Mouse (Mus musculus): ENCODE data around the gene A930017K11Rik. TPM values are rescaled to one million over a fixed set of nuclear protein-coding genes. Genes with fewer than 3 reads are reported as not detected.

The A930017K11Rik gene
- total RNA-seq, 2 experiments from 2014 or later = not detected

DNA sequence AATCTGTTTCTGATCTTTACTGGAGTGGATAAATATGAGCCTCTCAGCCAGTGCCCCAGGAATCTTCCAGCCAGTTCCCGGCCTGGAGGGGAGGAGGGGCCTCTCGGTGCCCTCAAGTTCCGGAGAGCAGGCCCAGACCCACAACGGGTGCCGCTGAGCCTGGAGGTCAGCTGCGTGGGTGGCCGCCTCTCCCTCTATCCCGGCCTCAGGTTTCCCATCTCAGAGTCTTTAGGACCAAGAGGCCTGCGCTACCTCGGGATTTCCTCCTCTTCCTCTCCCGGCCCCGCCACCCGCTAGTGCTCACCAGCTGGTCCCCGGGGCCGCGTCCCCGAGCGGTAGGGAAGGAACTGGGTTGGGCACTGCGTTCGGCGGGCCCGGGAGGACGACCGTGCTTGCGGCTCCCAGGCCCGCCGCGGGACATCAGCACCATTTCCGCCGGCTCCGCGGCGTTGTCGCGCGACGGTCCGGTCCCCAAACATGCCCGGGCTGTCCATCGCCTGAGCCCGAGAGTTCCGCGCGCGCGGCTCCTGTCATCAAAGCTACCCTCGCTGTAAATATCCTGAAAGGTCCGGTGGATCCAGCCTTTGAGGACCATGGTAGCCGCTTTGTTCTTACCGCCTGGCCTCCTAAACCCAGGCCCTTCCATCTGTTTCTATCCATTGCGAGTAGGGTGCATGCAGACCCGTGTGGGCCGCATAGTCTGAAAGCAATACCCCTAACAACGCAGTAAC, 10.7 kb downstream of the A930017K11Rik start:
- peak; percentile 82 for ATAC-seq (ENCODE audit: poor library complexity, severe bottlenecking)

DNA sequence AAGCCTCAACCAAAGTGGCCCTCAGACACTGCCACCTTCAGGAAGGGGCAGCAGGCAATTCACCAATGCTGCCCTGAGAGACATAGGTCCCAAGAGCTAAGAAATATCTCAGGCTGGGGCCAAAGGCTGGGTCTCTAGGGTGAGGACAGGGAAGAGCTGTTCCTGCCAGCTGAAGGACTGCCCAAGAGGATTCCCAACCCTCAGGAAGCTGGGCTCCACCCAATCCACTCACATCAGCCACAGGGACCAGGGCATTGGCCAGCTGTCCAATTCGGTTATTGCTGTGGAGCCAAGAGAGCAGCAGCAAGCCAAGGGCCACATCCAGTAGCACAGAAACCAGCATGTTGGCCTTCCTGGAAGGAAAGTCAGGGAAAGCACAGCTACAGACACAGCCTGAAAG, 17.8 kb downstream of the A930017K11Rik start:
- no peak for ATAC-seq (ENCODE audit: poor library complexity, severe bottlenecking)

DNA sequence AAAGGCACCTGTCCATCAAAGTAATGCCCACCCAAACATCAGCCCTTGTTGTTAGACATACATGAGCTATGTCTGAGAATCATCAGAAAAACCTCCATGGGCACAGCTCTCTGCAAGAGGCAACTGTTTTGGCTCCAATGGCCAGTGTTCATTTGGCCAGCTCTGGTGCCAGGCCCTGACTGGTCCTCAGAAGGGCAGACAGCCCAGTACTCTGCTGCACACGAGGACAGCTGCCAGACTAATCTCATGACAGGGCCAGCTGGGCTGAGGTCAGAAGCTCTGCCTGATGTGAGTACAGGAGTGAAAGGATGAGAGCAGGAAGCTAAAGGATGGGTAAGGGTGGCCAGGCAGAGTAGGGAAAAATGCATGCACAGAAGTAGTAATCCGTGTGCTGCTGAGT, 27.0 kb downstream of the A930017K11Rik start:
- no peak for ATAC-seq (ENCODE audit: poor library complexity, severe bottlenecking)

DNA sequence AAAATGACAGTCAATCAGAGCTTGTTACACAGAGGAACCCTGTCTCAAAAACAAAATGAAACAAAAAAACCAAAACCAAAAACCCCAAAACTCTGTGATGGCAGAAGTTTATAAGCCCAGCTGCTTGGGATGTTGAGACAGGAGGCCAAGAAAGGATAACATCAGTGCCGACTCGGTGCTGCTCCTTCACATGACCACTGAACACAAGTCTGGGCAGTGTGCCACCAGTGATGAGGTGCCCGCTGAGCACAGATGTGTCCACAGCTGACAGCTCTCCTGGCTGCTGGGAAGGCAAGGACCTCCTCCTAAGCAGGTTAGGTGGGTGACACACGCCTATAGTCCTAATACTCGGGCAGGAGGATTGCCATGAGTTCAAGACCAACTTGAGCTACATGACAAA, 30.2 kb downstream of the A930017K11Rik start:
- no peak for ATAC-seq (ENCODE audit: poor library complexity, severe bottlenecking)

DNA sequence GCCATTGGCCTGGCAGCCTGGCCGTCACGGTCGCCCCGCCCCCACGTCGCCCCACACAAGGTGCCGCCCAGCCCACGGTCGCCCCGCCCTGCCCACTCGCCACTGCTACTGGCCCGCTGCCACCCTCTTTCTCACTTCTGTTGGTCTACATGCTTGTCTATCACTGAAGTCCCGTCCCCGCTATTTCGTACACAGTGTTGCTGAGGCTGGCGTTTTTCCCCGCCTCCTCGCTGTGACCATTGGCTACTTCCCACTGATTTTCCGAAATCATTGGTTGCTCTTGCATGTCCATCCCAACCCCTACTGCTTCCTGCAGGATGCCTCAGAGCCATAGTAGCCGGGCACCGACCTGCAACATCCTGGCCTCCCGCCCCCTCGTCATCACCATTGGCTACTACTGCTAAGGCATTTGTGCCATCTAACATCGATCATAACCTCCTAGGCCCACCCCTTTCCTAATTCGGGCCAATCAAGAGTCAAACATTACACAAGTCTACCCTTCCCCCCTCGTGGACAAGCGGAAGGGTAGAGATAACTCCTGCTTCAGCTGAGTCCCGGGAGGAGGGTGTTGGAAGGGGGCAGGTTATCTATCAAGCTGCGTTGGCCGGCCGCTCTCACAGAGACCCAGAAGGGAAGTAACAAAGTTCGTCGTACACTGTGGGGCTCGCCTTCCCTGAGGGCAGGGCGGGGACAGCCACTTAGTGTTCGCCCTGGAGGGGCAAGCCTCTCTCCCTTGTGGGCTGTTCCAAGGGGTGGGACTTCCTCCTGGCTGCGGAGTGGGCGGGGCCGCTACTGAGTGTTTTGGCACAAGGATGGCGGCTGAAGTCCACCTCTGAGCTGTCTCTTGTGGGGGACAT, 32.4 kb downstream of the A930017K11Rik start:
- ATAC-seq (ENCODE audit: poor library complexity, severe bottlenecking) = peak; percentile 89

DNA sequence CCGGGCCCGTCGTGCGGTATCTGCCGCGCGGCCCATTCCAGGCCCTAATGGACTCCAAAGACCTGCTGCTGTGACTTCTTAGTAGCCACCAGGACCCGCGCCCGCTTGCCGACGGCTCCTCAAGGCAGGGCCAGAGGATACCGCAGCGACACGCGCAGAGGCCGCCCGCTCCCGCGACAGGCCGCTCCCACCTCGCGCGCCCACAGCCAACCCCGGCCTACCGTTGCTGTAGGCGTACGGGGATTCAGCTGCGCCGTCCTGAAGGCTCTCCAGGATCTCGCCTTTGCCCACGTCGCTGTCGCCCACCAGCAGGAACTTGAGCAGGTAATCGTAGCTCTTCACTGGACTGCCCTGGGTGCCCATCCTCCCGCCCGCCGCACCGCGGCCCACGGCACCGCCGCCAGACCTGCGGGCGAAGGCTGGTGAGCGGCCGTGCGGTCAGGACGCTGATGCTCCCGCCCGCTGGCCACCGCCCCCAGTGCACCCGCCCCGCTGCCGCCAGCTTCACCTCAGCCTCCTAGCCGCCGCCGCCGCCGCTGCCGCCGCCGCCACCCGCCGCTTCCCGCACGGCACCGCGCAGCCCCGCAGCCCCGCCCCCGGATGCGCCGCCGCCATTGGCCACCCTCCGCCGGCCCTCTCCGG, 33.1 kb downstream of the A930017K11Rik start, which contains the start of gene Rab40c:
Gene Rab40c, minus strand, starts transcription at position 584 of the 642 bp plus-strand sequence.
- ATAC-seq (ENCODE audit: poor library complexity, severe bottlenecking) = no peak

DNA sequence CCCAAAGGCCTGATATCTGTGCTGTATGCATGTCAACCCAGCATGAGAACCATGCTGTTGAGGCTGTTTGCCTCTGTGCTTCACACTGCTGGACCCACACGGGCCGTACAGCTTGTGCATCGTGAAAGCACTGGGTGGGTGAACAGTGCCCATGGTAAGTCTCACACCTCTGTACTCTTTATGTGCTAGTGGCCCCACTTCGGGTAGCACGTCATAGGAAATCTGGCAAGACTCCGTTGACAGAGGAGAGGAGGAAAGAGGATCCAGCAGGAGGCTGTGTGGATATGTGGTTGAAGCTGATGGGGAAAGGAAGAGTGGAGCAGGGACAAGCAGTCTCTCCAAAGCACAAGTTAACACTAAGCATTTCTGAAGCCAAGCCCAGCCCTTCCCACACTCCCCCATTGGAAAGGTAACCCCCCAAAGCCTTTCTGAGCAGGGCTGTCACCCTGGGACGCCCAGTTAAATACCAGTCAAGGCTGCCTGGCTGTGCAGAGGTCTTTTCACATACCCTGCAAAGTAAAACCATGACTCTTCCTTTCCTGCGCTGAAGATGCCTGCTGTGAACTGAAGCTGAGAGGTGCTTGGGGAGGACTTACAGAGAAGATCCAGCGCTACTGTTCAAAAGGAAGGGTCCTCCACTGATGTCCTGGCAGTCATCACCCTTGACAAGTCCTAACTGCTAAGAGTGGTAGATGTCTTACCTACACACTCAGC, 34.2 kb downstream of the A930017K11Rik start:
- ATAC-seq (ENCODE audit: poor library complexity, severe bottlenecking) = no peak

DNA sequence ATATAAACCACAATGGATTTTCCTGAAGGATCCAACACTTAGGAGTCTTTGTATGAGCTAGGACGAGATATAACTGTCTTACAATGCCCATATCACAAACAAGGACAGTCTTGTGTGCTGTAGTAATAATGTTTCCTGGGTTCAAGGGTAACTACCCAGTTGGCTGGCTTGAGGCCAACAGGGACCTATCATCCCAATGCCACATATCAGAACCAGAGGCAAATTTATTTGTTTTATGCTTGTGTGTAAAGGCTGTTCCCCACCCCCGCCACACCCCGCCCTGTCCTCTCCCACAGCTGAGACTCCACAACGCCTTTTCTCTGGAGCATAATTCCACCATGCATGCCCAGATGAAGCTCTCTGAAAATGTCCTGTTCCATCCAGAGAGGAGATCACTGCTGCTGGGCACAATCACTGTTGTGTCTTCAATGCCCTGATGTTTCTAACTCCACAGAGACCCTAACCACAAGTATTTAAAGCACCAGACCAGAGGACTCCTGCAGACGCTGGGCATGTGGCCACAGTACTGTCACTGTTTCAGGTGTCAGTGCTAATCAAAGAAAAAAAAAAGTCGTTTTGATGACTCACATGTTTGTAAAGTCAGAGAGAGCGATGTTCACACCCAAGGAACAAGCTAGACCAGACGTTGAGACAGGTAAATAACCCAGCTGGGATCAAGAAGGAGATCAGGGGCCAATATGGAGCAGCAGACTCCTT, 35.3 kb downstream of the A930017K11Rik start:
- no peak for ATAC-seq (ENCODE audit: poor library complexity, severe bottlenecking)

DNA sequence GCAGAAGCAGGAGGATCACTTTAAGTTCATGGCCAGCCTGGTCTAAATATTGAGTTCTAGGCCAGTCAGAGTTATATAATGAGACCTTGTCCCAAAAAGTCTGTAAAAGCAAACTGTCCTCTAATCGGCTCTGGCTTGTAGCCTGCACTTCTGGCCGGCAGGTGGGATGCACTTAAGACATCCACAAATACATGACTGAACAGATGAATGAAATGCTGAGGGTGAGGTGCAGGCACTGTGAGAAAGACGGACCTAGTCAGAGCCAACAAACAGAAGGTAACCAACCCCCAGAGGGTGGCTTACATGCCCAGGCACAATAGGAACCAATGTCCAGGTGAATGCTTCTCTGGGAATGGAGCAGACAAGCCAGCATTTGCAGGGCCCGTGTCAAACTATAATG, 38.1 kb downstream of the A930017K11Rik start:
- ATAC-seq (ENCODE audit: poor library complexity, severe bottlenecking) = no peak

DNA sequence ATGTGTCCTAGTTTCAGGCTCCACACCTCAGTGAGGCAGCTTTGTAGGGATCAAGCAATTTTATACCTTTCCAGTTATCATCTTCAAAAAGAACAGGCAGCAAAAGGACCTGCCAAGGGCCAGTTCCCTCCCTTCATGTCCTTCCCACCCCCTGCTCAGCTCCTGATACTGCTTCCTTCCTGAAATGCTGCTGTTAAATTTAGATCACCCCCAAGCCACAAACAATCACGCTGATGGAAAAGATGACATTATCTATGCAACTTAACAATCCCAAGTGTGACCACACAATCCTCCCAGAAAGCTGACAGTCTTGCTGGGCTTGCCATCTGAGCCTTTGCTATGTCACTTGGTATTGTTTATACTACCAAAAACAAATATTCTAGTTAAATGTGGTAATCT, 38.5 kb downstream of the A930017K11Rik start:
- ATAC-seq (ENCODE audit: poor library complexity, severe bottlenecking) = 0 out of 2 replicates have a peak, but pooled peaks have one; percentile 10

DNA sequence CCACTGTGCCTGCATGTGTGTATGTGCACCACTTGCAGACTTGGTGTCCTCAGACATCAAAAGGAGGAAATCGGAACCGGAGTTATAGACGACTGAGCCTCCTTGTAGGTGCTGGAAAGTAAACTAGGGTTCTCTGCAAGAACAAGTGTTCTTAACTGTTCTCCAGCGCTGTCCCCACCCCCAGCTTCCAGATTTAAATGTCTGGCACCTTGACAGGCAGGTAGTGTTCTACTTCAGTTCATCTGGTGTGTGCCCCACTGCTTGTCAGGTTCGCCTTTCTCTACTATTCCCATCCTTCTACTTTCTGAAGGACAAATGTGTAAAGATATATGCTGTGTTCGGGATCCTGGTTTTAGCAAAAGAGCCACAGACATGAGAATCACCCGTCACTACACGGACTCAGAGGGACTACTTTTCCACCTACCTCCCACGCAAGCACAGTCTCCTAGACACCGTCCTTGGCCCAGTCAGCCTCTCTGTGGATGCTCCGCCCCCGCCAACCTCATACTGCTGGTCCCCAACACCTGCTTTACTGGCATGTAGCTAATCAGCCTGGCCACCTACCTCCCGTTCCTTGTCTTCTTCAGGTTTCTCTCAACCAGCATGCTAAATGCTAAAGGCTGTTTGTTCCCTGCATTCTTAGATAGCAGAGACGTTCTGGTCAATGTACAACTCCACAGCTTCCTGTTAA, 39.0 kb downstream of the A930017K11Rik start:
- ATAC-seq (ENCODE audit: poor library complexity, severe bottlenecking) = no peak

DNA sequence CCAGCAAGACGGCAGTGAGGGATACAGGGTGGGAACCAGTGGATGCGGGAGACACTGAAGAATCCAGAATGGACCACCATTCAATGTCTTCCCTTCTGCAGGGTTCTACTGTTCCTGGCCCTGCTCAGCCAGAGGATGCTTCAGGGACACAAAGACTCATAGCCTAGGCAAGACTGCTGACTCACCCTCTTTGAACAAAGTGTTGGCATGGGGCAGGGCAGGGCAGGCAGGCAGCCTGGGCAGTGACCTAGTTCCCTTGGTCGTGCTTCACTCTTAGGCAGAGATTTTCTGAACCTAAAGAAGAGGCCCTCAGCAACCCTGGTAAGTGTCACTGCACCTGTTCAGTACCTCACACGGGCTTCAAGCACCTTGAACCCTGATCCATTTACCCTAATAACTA, 40.5 kb downstream of the A930017K11Rik start:
- ATAC-seq (ENCODE audit: poor library complexity, severe bottlenecking) = 0 out of 2 replicates have a peak, but pooled peaks have one; percentile 27

DNA sequence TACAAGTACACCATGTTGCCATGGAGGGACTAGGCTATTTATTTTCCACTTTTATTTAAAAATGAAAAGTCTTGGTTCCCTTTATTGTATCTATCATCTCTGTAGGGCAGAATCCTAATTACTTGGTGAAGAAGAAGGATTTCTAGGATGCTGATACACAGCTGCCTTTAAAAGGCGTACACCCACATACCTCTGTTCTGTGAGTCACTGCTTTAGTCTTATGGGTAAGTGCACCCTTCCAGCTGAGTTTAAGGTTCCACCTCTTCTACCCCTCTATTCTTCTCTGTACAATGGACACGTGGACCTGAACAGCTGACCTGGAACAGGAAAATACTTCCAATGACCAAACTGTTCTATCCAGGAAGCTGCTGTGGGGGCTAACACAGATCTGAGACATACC, 44.7 kb downstream of the A930017K11Rik start:
- ATAC-seq (ENCODE audit: poor library complexity, severe bottlenecking) = no peak

DNA sequence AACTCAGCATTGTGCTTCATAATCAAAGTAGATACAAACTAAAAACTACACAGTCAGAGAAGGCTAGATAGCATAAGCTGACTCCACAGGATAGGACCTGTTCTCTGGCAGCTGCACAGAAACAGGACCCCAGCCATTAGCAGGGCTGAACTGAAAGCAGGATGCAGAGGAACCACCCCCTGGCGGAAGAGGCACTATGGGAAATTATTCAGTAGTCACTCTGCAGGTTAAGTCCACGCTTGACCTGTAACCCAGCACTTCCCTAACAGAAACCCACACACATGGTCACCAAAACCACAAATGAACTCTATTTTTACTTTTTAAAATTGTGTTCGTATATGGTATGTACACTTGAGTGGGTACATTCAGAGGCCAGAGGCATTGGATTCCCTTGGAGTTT, 49.3 kb downstream of the A930017K11Rik start:
- no peak for ATAC-seq (ENCODE audit: poor library complexity, severe bottlenecking)

DNA sequence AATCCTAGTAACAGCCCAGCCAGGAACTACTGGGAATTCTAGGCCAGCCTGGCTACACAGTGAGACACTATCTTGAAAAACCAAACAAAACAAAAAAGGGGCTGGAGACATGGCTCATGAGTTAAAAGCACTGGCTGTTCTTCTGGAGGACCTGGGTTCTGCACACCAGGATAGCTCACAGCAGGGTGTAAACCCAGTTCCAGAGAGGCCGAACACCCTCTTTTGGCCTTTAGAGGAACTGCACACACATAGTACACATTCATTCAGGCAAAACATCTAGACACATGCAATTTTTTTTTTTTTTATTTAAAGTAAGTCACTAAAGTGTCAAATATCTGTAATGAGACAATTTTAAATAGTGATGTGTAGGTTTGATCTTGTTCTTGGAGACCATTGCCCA, 52.2 kb downstream of the A930017K11Rik start:
- ATAC-seq (ENCODE audit: poor library complexity, severe bottlenecking) = no peak
